Mouse (Mus musculus): ENCODE data around the gene Gm45785. TPM values are rescaled to one million over a fixed set of nuclear protein-coding genes. Genes with fewer than 3 reads are reported as not detected.

Gm45785 gene
- polyA plus RNA-seq (2015; fragmentation: Nextera tagmentation; extraction: Ambion mirVana) = not detected in 2 replicates

GRCm38 (mm10) chr7:140855860-140856784 lies at the start of gene Gm45785:
Gene Gm45785 (minus strand): TSS chr7:140856331.
- peaks cover 48% of the 10 kb centered on the region for H3K36me3 ChIP-seq (replicated peaks; ENCODE audit: insufficient read depth, low read length)
- TF ChIP-seq EP300 (IDR thresholded peaks at IDR 0.05; ENCODE audit: low read depth) (peak; percentile 57; the same call in 1 of the 2 replicates), CTCF (IDR thresholded peaks at IDR 0.05; ENCODE audit: low read depth) (peak; percentile 12; the same call in 1 of the 2 replicates)
- H3K4me2 ChIP-seq (ENCODE audit: low read depth, low read length) = peak within 1 kb of the TSS; percentile 85
- no peaks in the 10 kb centered on the region for H3K27me3 ChIP-seq (ENCODE audit: insufficient read depth, low read length)
- H3K4me3 ChIP-seq (ENCODE audit: low read depth, low read length) = peak within 1 kb of the TSS; percentile 80
- peak within 1 kb of the TSS; percentile 90 for H3K9ac ChIP-seq (replicated peaks)
- peak within 1 kb of the TSS; percentile 99 for H3K27ac ChIP-seq (ENCODE audit: low read depth)
- under 1% methylated on average over 51 of the region's 51 CpGs for WGBS (ENCODE audit: insufficient replicate concordance)
- H3K4me1 ChIP-seq (ENCODE audit: insufficient read depth) = peaks cover 34% of the 10 kb centered on the region
- DNase-seq = peak; percentile 88
- H3K9me3 ChIP-seq (ENCODE audit: low read length) = no peaks in the 10 kb centered on the region
- peak; percentile 79 for ATAC-seq

DNA sequence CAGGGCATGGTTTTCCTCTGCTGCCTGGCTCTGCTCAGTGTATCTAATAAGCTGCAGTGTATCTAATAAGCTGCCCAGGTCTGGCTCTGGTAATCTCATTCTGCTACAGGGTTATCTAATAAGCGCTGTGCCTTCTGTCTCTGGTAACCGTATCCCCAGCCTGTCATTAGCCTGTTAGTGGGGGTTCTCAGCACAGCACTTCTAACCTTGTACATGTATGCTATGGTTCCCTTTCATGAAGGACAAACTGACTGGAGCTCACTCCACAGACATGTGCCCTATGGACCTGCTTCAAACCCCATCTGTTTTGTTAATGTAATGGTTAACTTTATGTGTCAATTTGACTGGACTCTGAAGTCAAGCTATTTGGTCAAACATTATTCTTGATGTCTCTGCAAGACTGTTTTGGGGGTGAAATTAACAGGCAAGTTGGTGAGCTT lies 49.5 kb upstream of the Gm45785 start:
- H3K36me3 ChIP-seq (replicated peaks; ENCODE audit: insufficient read depth, low read length) = no peaks in the 10 kb centered on the region
- H3K9me3 ChIP-seq (ENCODE audit: low read length) = no peaks in the 10 kb centered on the region
- no peaks in the 10 kb centered on the region; the same call in 1 of the 2 replicates for H3K4me1 ChIP-seq (ENCODE audit: insufficient read depth)
- 42% methylated on average over 2 of the region's 2 CpGs for WGBS (ENCODE audit: insufficient replicate concordance)
- H3K4me2 ChIP-seq (ENCODE audit: low read depth, low read length) = peak overlapping the region; percentile 64
- DNase-seq = no peak
- H3K9ac ChIP-seq (replicated peaks) = peak overlapping the region; percentile 61; the same call in 1 of the 2 replicates
- no peaks in the 10 kb centered on the region for H3K27me3 ChIP-seq (ENCODE audit: insufficient read depth, low read length)
- H3K27ac ChIP-seq (ENCODE audit: low read depth) = peak overlapping the region; percentile 86
- TF ChIP-seq CTCF (IDR thresholded peaks at IDR 0.05; ENCODE audit: low read depth) = no peak
- ATAC-seq = peak; percentile 67
- H3K4me3 ChIP-seq (ENCODE audit: low read depth, low read length) = peak overlapping the region; percentile 45

DNA sequence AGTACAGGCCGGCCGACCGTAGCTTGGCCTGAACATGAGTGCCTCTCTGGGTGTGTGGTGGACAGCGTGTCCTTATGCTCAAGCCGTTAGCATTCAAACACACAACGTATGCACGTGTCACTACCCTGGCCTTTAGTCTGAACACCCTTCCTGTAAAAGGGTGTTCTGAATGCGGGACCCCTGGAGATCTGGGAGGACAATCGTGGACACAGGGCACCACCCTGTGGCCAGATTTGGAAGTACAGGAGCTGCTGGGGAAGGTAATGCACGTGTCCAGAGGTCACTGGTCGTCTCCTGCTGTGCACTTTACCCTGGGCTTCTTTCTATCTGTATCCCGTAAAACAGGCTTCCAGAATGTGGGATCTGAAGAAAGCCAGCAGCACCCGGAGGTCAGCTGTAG lies 47.1 kb upstream of the Gm45785 start:
- Histone ChIP-seq H3K4me2 (ENCODE audit: low read depth, low read length) (no peak overlapping the region), H3K27ac (ENCODE audit: low read depth) (peak overlapping the region; percentile 52; the same call in 1 of the 2 replicates), H3K4me1 (ENCODE audit: insufficient read depth) (no peaks in the 10 kb centered on the region; the same call in 1 of the 2 replicates), H3K9ac (replicated peaks) (no peak overlapping the region; the same call in 1 of the 2 replicates), H3K27me3 (ENCODE audit: insufficient read depth, low read length) (no peaks in the 10 kb centered on the region), H3K36me3 (replicated peaks; ENCODE audit: insufficient read depth, low read length) (peaks cover 7% of the 10 kb centered on the region; the same call in 1 of the 2 replicates), H3K9me3 (ENCODE audit: low read length) (no peaks in the 10 kb centered on the region), H3K4me3 (ENCODE audit: low read depth, low read length) (no peak overlapping the region)
- peak; percentile 87 for DNase-seq
- TF ChIP-seq EP300 (IDR thresholded peaks at IDR 0.05; ENCODE audit: low read depth) (no peak), CTCF (IDR thresholded peaks at IDR 0.05; ENCODE audit: low read depth) (peak; percentile 96)
- WGBS (ENCODE audit: insufficient replicate concordance) = 20% methylated on average over 13 of the region's 13 CpGs
- ATAC-seq = peak; percentile 43

- ATAC-seq (no peak), DNase-seq (no peak)
- no peak overlapping the region for H3K4me2 ChIP-seq (ENCODE audit: low read depth, low read length)
- no peaks in the 10 kb centered on the region for H3K27me3 ChIP-seq (ENCODE audit: insufficient read depth, low read length)
- H3K27ac ChIP-seq (ENCODE audit: low read depth) = no peak overlapping the region
- H3K4me3 ChIP-seq (ENCODE audit: low read depth, low read length) = no peak overlapping the region
- TF ChIP-seq EP300 (IDR thresholded peaks at IDR 0.05; ENCODE audit: low read depth) (no peak), CTCF (IDR thresholded peaks at IDR 0.05; ENCODE audit: low read depth) (no peak)
- no peak overlapping the region for H3K9ac ChIP-seq (replicated peaks)
- H3K36me3 ChIP-seq (replicated peaks; ENCODE audit: insufficient read depth, low read length) = peaks cover 17% of the 10 kb centered on the region
- WGBS (ENCODE audit: insufficient replicate concordance) = 75% methylated on average over 15 of the region's 15 CpGs
- H3K4me1 ChIP-seq (ENCODE audit: insufficient read depth) = no peaks in the 10 kb centered on the region
- no peaks in the 10 kb centered on the region for H3K9me3 ChIP-seq (ENCODE audit: low read length)
Measured at GRCm38 (mm10) chr7:140902036-140902875, 46.1 kb upstream of the Gm45785 start.

- DNase-seq = no peak
- Histone ChIP-seq H3K27me3 (ENCODE audit: insufficient read depth, low read length) (no peaks in the 10 kb centered on the region), H3K4me2 (ENCODE audit: low read depth, low read length) (no peak within 1 kb of the TSS), H3K27ac (ENCODE audit: low read depth) (no peak within 1 kb of the TSS), H3K36me3 (replicated peaks; ENCODE audit: insufficient read depth, low read length) (peaks cover 24% of the 10 kb centered on the region), H3K4me1 (ENCODE audit: insufficient read depth) (no peaks in the 10 kb centered on the region), H3K4me3 (ENCODE audit: low read depth, low read length) (no peak within 1 kb of the TSS), H3K9me3 (ENCODE audit: low read length) (no peaks in the 10 kb centered on the region), H3K9ac (replicated peaks) (no peak within 1 kb of the TSS)
- no peak for ATAC-seq
- WGBS (ENCODE audit: insufficient replicate concordance) = 80% methylated on average over 10 of the region's 10 CpGs
- TF ChIP-seq EP300 (IDR thresholded peaks at IDR 0.05; ENCODE audit: low read depth) (no peak), CTCF (IDR thresholded peaks at IDR 0.05; ENCODE audit: low read depth) (no peak)
Measured at GRCm38 (mm10) chr7:140900220-140900619, 44.1 kb upstream of the Gm45785 start, which contains the start of gene Cox8b. Gene Cox8b (minus strand): TSS chr7:140900446.
